Mouse (Mus musculus) layer of hippocampus, postnatal 14 days (tissue): ENCODE data around the gene Olfr222. TPM values are rescaled to one million over a fixed set of nuclear protein-coding genes. Genes with fewer than 3 reads are reported as not detected.

Experiments
- DNase-seq, 2 experiments: peaks; one replicate each; pipeline ENCODE4 v3.0.0; 2021 to 2022; ENCODE audit warnings: low spot score in 2 of 2, mixed read lengths in 1 of 2
- total RNA-seq, 2 experiments: library from RNA; stranded (reverse); gene quantifications; 2 replicates each; pipeline ENCODE4 v1.2.3; 2021

Gene Olfr222
- total RNA-seq, 2 experiments from 2014 or later: not detected

- no peak for DNase-seq
These were observed 34.7 kb downstream of the Olfr222 start, which contains the start of gene Nlrp3 for GRCm38 (mm10) chr11:59541324-59541723. Gene Nlrp3, plus strand, starts transcription at chr11:59541568.

DNA sequence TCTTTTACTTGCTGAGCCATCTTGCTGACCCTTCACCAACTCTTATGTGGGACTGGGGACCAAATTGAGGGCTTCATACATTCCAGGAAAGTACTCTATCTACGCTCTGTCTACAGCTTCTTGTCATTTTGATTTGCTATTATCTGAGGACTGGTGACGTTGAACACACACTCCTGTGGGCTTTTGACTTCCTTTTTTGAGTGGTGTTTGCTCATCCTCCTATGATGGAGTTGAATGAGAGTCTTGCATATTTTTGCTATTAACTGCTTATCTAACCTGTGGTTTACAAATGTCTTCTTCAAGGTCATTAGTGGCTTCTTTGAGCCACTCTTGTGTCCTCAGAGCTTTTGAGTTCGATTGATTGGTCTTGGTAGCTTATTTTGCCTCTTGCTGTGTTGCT, 35.9 kb downstream of the Olfr222 start:
- DNase-seq: no peak

GRCm38 (mm10) chr11:59538387-59538786, 37.6 kb downstream of the Olfr222 start:
- DNase-seq: peak; percentile 20 to 48

GRCm38 (mm10) chr11:59537218-59538130, 38.6 kb downstream of the Olfr222 start:
- no peak for DNase-seq

DNA sequence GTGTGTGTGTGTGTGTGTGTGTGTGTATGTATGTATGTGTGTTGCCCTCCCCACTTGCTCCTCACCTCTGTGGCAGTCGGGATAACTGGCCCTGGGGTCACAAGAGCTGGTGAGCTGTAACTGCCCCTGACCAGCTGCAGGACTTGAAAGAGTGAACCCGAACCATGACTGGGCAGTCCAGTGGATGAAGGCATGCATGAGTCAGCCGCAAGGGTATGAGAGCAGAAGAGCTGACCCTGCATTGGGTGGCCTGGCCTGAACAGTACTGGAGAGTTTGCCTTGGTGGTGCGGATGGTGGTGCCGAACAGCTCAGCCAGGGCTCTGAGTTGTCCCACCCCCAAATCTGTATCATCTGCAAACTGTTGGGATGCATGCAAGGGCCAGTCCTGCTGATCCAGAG, 44.5 kb downstream of the Olfr222 start:
- DNase-seq: no peak

DNA sequence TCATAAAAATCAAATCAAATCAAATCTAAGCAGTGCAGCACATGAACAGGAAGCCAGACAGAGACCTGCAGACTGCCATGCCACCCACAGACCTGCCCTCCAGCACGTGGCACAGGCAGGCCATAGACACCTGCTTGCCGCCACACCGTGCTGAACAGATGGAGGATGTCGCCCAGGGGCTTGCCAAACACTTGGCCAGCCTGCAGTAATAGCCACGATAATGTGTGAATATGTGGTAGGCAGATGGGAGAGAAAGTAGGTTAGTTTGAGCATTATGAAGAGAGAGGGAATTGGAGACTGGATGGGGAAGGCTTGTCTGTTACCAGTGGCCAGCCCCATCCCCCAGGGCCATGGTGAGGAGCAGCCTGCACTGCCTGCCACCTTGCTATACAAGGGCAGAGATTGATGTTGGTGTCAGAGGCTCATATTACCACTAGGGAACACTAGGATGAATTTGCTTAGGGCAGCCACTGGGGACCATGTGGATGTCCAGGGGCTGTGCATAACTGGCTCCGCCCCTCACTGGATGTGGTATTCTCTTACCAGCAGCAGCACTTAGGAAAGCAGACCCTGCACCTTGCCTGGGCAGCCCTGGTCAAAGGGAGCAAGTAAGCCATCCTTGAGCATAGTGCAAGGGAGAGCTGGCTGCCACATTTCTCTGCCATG, 45.0 kb downstream of the Olfr222 start:
- peak in 1 of 2 experiments; percentile 18 for DNase-seq

- DNase-seq: no peak
These were observed 45.8 kb downstream of the Olfr222 start for GRCm38 (mm10) chr11:59530221-59530620.

DNA sequence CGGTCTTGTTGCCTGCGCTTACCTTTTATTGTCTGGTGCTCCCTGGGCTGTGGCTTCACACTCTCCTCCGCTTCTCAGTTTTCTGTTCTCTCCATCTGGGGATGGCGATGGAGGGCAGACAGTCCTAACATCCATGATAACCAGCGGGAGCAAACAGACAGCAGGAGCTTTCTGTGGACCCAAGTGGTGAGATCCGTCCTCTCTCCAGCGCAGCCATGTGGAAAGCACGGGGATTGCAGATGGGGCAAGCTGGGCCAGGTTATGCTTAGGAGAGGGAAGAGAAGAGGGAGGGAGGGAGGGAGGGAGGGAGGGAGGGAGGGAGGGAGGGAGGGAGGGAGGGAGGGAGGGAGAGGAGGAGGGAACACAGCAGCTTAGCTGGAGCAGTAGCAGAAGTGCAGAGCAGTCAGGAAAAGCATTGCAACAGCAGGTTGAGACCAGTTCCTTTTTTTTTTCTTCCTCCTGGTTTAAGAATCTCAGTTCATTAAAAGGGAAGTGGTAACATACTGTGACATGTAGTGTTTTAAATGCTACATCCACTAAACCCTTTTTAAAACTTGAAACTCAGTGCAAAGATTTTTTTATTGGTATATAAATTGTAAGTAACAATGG, 49.5 kb downstream of the Olfr222 start, which contains the start of gene Zkscan17:
Gene Zkscan17 (minus strand): TSS at position 280 of the 609 bp plus-strand sequence.
- DNase-seq: no peak

DNA sequence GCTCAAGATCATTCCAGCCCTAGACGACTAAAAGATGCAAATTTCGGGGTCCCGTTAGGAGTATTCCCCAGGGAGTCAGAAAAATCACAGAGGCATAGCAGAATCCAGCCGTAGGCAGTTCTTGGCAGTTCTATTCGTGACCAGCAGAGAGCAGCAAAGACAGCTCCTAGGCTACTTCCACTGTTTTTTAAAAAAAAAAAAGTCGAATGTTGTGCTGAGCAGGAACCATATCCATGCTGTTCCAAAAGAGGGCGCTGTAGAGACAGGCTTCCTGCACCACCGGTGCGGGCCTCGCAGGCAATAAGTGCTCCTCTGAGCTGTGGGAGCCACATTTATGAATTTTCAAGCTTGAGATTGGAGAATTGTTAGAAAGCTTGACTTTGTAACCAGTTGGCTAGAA, 50.8 kb downstream of the Olfr222 start:
- DNase-seq: peak; percentile 77 to 94

DNA sequence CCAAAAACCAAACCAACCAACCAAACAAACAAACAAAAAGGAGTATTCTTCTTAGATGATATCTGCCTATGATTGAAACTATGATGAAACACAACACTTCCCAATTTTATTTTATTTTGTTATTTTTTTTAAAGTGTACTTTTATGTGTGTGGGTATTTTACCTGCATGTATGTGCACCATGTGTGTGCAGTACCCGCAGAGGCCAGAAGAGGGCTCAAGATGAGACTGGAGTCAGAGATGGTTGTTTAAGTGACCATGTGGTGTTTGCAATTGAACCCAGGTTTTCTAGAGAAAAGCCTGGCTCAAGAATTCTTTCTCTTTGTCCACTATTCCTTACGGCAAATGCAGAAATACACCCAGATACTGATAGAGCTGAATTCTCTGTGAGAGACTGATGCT, 51.9 kb downstream of the Olfr222 start:
- DNase-seq: no peak

Other genes with a start within 250 kb of the Olfr222 start
- under 1 TPM in 1 of 2 experiments, not detected in 1; 0.25 TPM for gene Prss38, start 200.6 kb downstream of the Olfr222 start, total RNA-seq
- gene Jmjd4, start 126.2 kb downstream of the Olfr222 start, total RNA-seq: 10 to 100 TPM; 27.0 to 29.3 TPM
- gene Snap47, start 125.0 kb downstream of the Olfr222 start, total RNA-seq: 100 to 1,000 TPM; 334 to 342 TPM
- gene Zfp867, start 103.8 kb downstream of the Olfr222 start, total RNA-seq: 1 to 10 TPM; 3.9 to 4.7 TPM
- gene Zkscan17, start 49.5 kb downstream of the Olfr222 start, total RNA-seq: 10 to 100 TPM in 1 of 2 experiments, 1 to 10 TPM in 1; 9.4 to 13.3 TPM
- 1 to 10 TPM; 1.0 to 1.9 TPM for gene Nlrp3, start 34.7 kb downstream of the Olfr222 start, total RNA-seq
- gene Olfr223, start 17.1 kb upstream of the Olfr222 start, total RNA-seq: not detected
- gene Mprip, start 85.1 kb upstream of the Olfr222 start, total RNA-seq: 100 to 1,000 TPM; 256 to 263 TPM
- gene Pld6, start 211.4 kb upstream of the Olfr222 start, total RNA-seq: under 1 TPM; 0.91 to 0.92 TPM
- gene Flcn, start 233.8 kb upstream of the Olfr222 start, total RNA-seq: 10 to 100 TPM; 34.6 to 40.1 TPM